Comparison of ENCODE assay signal across 10 mouse cellular contexts in genomic region chr9:66863456-66863855, GRCm38 (mm10). TPM values are rescaled to one million over a fixed set of nuclear protein-coding genes. Genes with fewer than 3 reads are reported as not detected.
DNase-seq lines count a peak whose midpoint lies in the region; ATAC-seq and TF ChIP-seq lines count a peak whose summit lies in the region.
"Had no signal": no experiment of that assay in that cellular context is flagged by ENCODE, and none has a peak within 500 bp of the region (broad histone marks: within the 10 kb centered on the region; RNA-seq: fewer than 3 reads in every experiment).

No protein-coding gene starts in this region.

- no peaks in the 10 kb centered on the region for H3K27me3 ChIP-seq in heart, embryonic 12.5 days (replicated peaks)
- H3K27me3 ChIP-seq in heart, postnatal 0 days (ENCODE audit: control insufficient read depth, insufficient read depth, low read length): no peaks in the 10 kb centered on the region
- H3K27me3 ChIP-seq in intestine, embryonic 16.5 days (replicated peaks; ENCODE audit: control insufficient read depth, insufficient read depth, low read length): no peaks in the 10 kb centered on the region
- H3K27me3 ChIP-seq: liver, embryonic 13.5 days; midbrain, embryonic 13.5 days had no signal

- no peak for TF ChIP-seq CTCF in heart, postnatal 0 days (IDR thresholded peaks at IDR 0.05; ENCODE audit: low read depth)

- peaks cover 21% of the 10 kb centered on the region for H3K36me3 ChIP-seq in heart, embryonic 12.5 days
- 0 out of 2 replicates have a peak, but pooled peaks cover 7% of the 10 kb centered on the region for H3K36me3 ChIP-seq in heart, postnatal 0 days (replicated peaks; ENCODE audit: control insufficient read depth, insufficient read depth, low read length)
- H3K36me3 ChIP-seq in intestine, embryonic 16.5 days (ENCODE audit: control insufficient read depth, insufficient read depth, low read length): no peaks in the 10 kb centered on the region

- H3K27ac ChIP-seq in heart, embryonic 12.5 days (ENCODE audit: poor library complexity, severe bottlenecking): peak overlapping the region; percentile 43; the same call in 1 of the 2 replicates
- peak overlapping the region; percentile 51; the same call in 1 of the 2 replicates for H3K27ac ChIP-seq in heart, postnatal 0 days (ENCODE audit: low read depth)
- H3K27ac ChIP-seq in intestine, embryonic 16.5 days (ENCODE audit: low read length): no peak overlapping the region
- H3K27ac ChIP-seq: liver, embryonic 13.5 days; midbrain, embryonic 13.5 days had no signal

- H3K4me2 ChIP-seq in heart, embryonic 12.5 days: no peak overlapping the region
- no peak overlapping the region for H3K4me2 ChIP-seq in heart, postnatal 0 days (ENCODE audit: low read depth, low read length)
- H3K4me2 ChIP-seq in intestine, embryonic 16.5 days (ENCODE audit: low read depth, low read length): no peak overlapping the region
- H3K4me2 ChIP-seq: liver, embryonic 13.5 days; midbrain, embryonic 13.5 days had no signal

- no peaks in the 10 kb centered on the region for H3K9me3 ChIP-seq in heart, embryonic 12.5 days (replicated peaks)
- H3K9me3 ChIP-seq in heart, postnatal 0 days (replicated peaks; ENCODE audit: control insufficient read depth, low read length): no peaks in the 10 kb centered on the region
- H3K9me3 ChIP-seq in intestine, embryonic 16.5 days (ENCODE audit: control insufficient read depth, low read length): no peaks in the 10 kb centered on the region
- H3K9me3 ChIP-seq: liver, embryonic 13.5 days; midbrain, embryonic 13.5 days had no signal

- no peak overlapping the region for H3K9ac ChIP-seq in heart, embryonic 12.5 days
- H3K9ac ChIP-seq in heart, postnatal 0 days (replicated peaks; ENCODE audit: low read depth, low read length): no peak overlapping the region
- no peak overlapping the region for H3K9ac ChIP-seq in intestine, embryonic 16.5 days (ENCODE audit: low read depth, low read length)
- H3K9ac ChIP-seq: liver, embryonic 13.5 days; midbrain, embryonic 13.5 days had no signal

- WGBS in heart, embryonic 12.5 days: 43% methylated on average over 3 of the region's 3 CpGs
- WGBS in heart, postnatal 0 days: 44% methylated on average over 3 of the region's 3 CpGs
- WGBS in intestine, embryonic 16.5 days: 68% methylated on average over 3 of the region's 3 CpGs

- H3K4me1 ChIP-seq in heart, embryonic 12.5 days (replicated peaks): peaks cover 18% of the 10 kb centered on the region
- H3K4me1 ChIP-seq in heart, postnatal 0 days (ENCODE audit: control insufficient read depth, insufficient read depth): 0 out of 2 replicates have a peak, but pooled peaks cover 7% of the 10 kb centered on the region
- H3K4me1 ChIP-seq in intestine, embryonic 16.5 days (ENCODE audit: control insufficient read depth, insufficient read depth, low read length): no peaks in the 10 kb centered on the region; the same call in 1 of the 2 replicates

- DNase-seq in heart, postnatal 36 days: no peak
- peak; percentile 47 for DNase-seq in right cerebral cortex, adult 18-20 months
- no peak for DNase-seq in right cerebral cortex, postnatal 36 days (ENCODE audit: low spot score in 2 of 2)
- DNase-seq in heart, postnatal 0 days (ENCODE audit: low spot score): peak; percentile 50
- peak; percentile 61 for DNase-seq in telencephalon, adult 2 months (ENCODE audit: low read depth, low spot score)
- DNase-seq in cerebellum, adult 9-11 months: no peak
- DNase-seq: liver, embryonic 13.5 days had no signal

- intact Hi-C loops in heart, postnatal 36 days (cut with DNase I): no loop called here

- ATAC-seq in heart, embryonic 12.5 days (ENCODE audit: insufficient number of reproducible peaks, low FRiP score): no peak
- ATAC-seq in heart, postnatal 0 days (ENCODE audit: insufficient read depth, low read depth): no peak
- ATAC-seq in intestine, embryonic 16.5 days: no peak
- ATAC-seq: midbrain, embryonic 13.5 days had no signal

- no peak for TF ChIP-seq EP300 in heart, postnatal 0 days (IDR thresholded peaks at IDR 0.05; ENCODE audit: low read depth)

- H3K4me3 ChIP-seq in heart, embryonic 12.5 days: no peak overlapping the region
- no peak overlapping the region for H3K4me3 ChIP-seq in heart, postnatal 0 days (ENCODE audit: low read depth, low read length)
- H3K4me3 ChIP-seq in intestine, embryonic 16.5 days (ENCODE audit: low read length): no peak overlapping the region
- H3K4me3 ChIP-seq: liver, embryonic 13.5 days; midbrain, embryonic 13.5 days had no signal

RNA-seq across cellular contexts. Expression of gene Aph1c, which starts 28.9 kb away (rescaled TPM):
- polyA plus RNA-seq in heart, embryonic 12.5 days (2016; fragmentation: Nextera tagmentation; extraction: Ambion mirVana): 1.6 and 1.8 TPM in 2 replicates
- 1 to 10 TPM; 1.4 TPM for total RNA-seq in heart, postnatal 36 days (2021)
- 0.69 and 3.1 TPM in 2 replicates for total RNA-seq in heart, postnatal 0 days (2014; rRNA removed; ENCODE audit: low replicate concordance)
- polyA plus RNA-seq in heart, postnatal 0 days (2015; fragmentation: Nextera tagmentation; extraction: Ambion mirVana): 1.7 and 1.9 TPM in 2 replicates
- 4.5 and 6.2 TPM in 2 replicates for polyA plus RNA-seq in intestine, embryonic 16.5 days (2015; fragmentation: Nextera tagmentation; extraction: Ambion mirVana)

RNA-seq across cellular contexts. Expression of gene Rab8b, which starts 56.0 kb away (rescaled TPM):
- 22.3 and 24.4 TPM in 2 replicates for polyA plus RNA-seq in heart, embryonic 12.5 days (2016; fragmentation: Nextera tagmentation; extraction: Ambion mirVana)
- 10 to 100 TPM in 1 of 2 experiments, 1 to 10 TPM in 1; 9.5 to 10.3 TPM for total RNA-seq in heart, postnatal 36 days (2021)
- total RNA-seq in heart, postnatal 0 days (2014; rRNA removed; ENCODE audit: low replicate concordance): 9.8 and 11.4 TPM in 2 replicates
- 8.6 and 9.5 TPM in 2 replicates for polyA plus RNA-seq in heart, postnatal 0 days (2015; fragmentation: Nextera tagmentation; extraction: Ambion mirVana)
- polyA plus RNA-seq in intestine, embryonic 16.5 days (2015; fragmentation: Nextera tagmentation; extraction: Ambion mirVana): 18.3 and 18.4 TPM in 2 replicates

Comparison
In these comparisons a context has a peak if more than half of its experiments do, and no peak if none do; other contexts are left out.
1. DNase-seq: peak in right cerebral cortex, adult 18-20 months (single experiment), heart, postnatal 0 days (single experiment) and telencephalon, adult 2 months (single experiment); none in heart, postnatal 36 days (0 of 2), right cerebral cortex, postnatal 36 days (0 of 2) and cerebellum, adult 9-11 months (single experiment).